In the genomic region with DNA sequence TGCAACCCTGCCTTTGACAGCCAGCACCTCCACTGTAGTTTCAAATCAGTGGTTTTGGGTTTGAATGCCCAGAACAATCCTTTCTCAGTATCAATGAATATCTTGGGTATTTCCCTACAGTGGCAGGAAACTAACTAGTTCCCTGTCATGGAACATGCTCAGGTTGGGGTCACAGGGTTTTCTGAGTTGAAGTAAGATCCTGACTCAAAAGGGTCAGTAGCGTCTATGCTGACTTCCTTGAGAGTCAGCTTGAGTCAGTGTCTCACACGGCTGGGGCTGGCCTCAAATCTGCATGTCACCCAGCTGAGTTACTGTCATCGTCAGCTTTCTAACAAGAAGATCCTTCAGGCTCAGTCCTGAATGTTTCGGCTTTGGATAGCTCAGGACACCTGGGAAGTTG, we compare ENCODE assay signal across 34 mouse cellular contexts. TPM values are rescaled to one million over a fixed set of nuclear protein-coding genes. Genes with fewer than 3 reads are reported as not detected.
"Had no signal": no experiment of that assay in that cellular context is flagged by ENCODE, and none has a peak within 500 bp of the region (broad histone marks: within the 10 kb centered on the region; RNA-seq: fewer than 3 reads in every experiment).

No protein-coding gene starts in this region.

- H3K9ac ChIP-seq: heart, embryonic 12.5 days; heart, embryonic 13.5 days; heart, embryonic 15.5 days; hindbrain, embryonic 12.5 days; hindbrain, embryonic 13.5 days; hindbrain, embryonic 14.5 days; hindbrain, embryonic 15.5 days; intestine, embryonic 15.5 days; kidney, embryonic 15.5 days had no signal

- H3K9me3 ChIP-seq: heart, embryonic 10.5 days; heart, embryonic 12.5 days; heart, embryonic 13.5 days; heart, embryonic 15.5 days; hindbrain, embryonic 10.5 days; hindbrain, embryonic 12.5 days; hindbrain, embryonic 13.5 days; hindbrain, embryonic 15.5 days; intestine, embryonic 15.5 days; kidney, embryonic 15.5 days had no signal

- DNase-seq: heart, postnatal 10 days; heart, postnatal 14 days; heart, postnatal 36 days; heart, postnatal 4 days; kidney, adult 11 months; kidney, adult 18-20 months; kidney, adult 2 months; kidney, adult 8-10 months; kidney, adult 9 months; kidney, postnatal 10 days; kidney, postnatal 14 days; kidney, postnatal 25 days; kidney, postnatal 36 days; kidney, postnatal 4 days; layer of hippocampus, adult 9-11 months; layer of hippocampus, postnatal 36 days had no signal

- H3K4me2 ChIP-seq: heart, embryonic 11.5 days; heart, embryonic 12.5 days; heart, embryonic 13.5 days; heart, embryonic 15.5 days; hindbrain, embryonic 12.5 days; hindbrain, embryonic 13.5 days; hindbrain, embryonic 14.5 days; hindbrain, embryonic 15.5 days; intestine, embryonic 15.5 days; kidney, embryonic 15.5 days had no signal

- H3K4me3 ChIP-seq: heart, embryonic 10.5 days; heart, embryonic 12.5 days; heart, embryonic 13.5 days; heart, embryonic 15.5 days; hindbrain, embryonic 10.5 days; hindbrain, embryonic 12.5 days; hindbrain, embryonic 13.5 days; hindbrain, embryonic 15.5 days; intestine, embryonic 15.5 days; kidney, embryonic 15.5 days; layer of hippocampus, adult 2 months; left cerebral cortex, adult 2 months had no signal

- H3K27ac ChIP-seq: heart, embryonic 10.5 days; heart, embryonic 13.5 days; heart, embryonic 15.5 days; hindbrain, embryonic 10.5 days; hindbrain, embryonic 12.5 days; hindbrain, embryonic 13.5 days; hindbrain, embryonic 14.5 days; hindbrain, embryonic 15.5 days; hindbrain, postnatal 0 days; intestine, embryonic 15.5 days; kidney, embryonic 15.5 days; kidney, postnatal 0 days; layer of hippocampus, adult 2 months; left cerebral cortex, adult 2 months had no signal

- H3K27me3 ChIP-seq: heart, embryonic 12.5 days; heart, embryonic 13.5 days; heart, embryonic 15.5 days; intestine, embryonic 15.5 days; kidney, embryonic 15.5 days had no signal

RNA-seq across cellular contexts. Expression of a gene that starts 7.4 kb away (rescaled TPM):
- polyA plus RNA-seq: inflammation-experienced regulatory T-cells, adult 6 months had no signal

RNA-seq across cellular contexts. Expression of a gene that starts 8.0 kb away (rescaled TPM):
- polyA plus RNA-seq: inflammation-experienced regulatory T-cells, adult 6 months had no signal

RNA-seq across cellular contexts. Expression of a gene that starts 19.6 kb away (rescaled TPM):
- total RNA-seq: hematopoietic stem cell, adult 5-6 weeks had no signal
